Mouse (Mus musculus): ENCODE results near the gene Zbtb32. TPM values are rescaled to one million over a fixed set of nuclear protein-coding genes. Genes with fewer than 3 reads are reported as not detected.
A peak's percentile ranks its signal among the peaks of the same experiment; 100 is the strongest.

Gene Zbtb32
- polyA plus RNA-seq, 1 experiment from 2014 or later, result 1.8 TPM

DNA sequence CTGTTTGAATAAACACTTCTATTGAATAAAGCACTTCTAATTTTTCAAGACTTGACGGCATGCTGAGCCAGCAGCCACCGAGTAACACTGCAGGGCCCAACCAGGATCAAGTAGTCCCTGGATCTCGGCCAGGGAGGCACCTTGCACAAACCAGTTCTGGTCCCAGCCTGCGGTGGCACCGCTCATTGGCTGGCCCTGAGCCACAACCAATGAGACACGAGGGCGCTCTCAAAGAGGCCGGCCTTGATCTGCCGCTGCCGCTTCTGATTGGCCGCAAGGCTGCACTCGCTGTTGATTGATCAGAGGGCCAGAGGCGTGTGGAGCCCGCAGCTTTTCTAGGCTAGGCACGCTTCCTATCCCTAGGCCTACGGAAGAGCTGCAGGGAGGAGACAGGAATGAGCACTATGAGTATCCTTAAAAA lies 1.2 kb upstream of the Zbtb32 start:
- Histone ChIP-seq H3K9me3 (replicated peaks) (no peaks in the 10 kb centered on the region), H3K9ac (no peak overlapping the region), H3K4me2 (replicated peaks) (0 out of 2 replicates have a peak overlapping the region, but pooled peaks have one; percentile 6), H3K4me3 (replicated peaks) (no peak overlapping the region), H3K36me3 (no peaks in the 10 kb centered on the region), H3K27me3 (no peaks in the 10 kb centered on the region), H3K27ac (replicated peaks) (peak overlapping the region; percentile 55), H3K4me1 (peaks cover 3% of the 10 kb centered on the region; the same call in 1 of the 2 replicates)
- 1% methylated on average over 16 of the region's 16 CpGs for WGBS
- ATAC-seq (ENCODE audit: insufficient number of reproducible peaks, low FRiP score, low TSS enrichment, low read depth), result peak; percentile 85

DNA sequence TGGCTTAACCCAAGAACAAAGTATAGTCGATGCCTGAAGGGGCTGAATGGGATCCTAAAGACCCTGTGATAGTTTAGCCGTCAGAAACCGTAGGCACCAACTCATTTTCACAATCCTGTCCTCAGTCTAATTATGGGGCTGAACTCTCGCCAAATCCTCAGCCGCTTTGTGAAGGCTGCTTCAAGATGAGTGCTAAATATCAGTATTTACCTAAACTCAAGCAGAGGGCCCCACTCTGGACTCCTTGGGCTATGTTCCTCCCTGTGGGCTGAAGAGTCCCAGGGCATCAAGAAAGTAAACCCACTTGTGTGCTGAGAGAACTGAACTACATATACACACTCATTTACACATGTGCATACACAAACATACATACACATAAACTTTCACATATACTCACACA lies 1.9 kb downstream of the Zbtb32 start:
- H3K9ac ChIP-seq, result no peak overlapping the region
- H3K27me3 ChIP-seq, result no peaks in the 10 kb centered on the region
- no peaks in the 10 kb centered on the region for H3K9me3 ChIP-seq (replicated peaks)
- no peak for ATAC-seq (ENCODE audit: insufficient number of reproducible peaks, low FRiP score, low TSS enrichment, low read depth)
- no peak overlapping the region for H3K4me3 ChIP-seq (replicated peaks)
- 54% methylated on average over 5 of the region's 5 CpGs for WGBS
- H3K4me1 ChIP-seq, result peaks cover 3% of the 10 kb centered on the region; the same call in 1 of the 2 replicates
- H3K27ac ChIP-seq (replicated peaks), result no peak overlapping the region
- H3K36me3 ChIP-seq, result no peaks in the 10 kb centered on the region
- H3K4me2 ChIP-seq (replicated peaks), result no peak overlapping the region

DNA sequence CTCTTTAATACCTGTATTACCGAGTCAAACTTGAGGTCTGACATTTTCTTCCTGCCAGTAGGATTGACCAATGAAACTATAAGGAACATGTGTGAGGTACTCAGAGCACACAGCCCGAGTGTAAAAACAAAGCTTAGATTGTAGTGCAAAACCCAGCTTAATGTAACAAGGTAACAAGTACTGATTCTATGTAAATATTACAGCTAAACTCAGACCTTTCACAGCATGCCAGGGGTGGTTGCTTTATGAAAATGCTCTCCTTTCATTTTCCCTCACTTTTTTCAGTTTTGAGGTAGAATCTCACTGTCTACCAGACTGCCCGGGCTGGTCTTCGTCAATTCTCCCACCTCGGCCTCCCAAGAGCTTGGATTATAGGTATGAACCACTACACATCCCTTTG lies 2.6 kb downstream of the Zbtb32 start:
- Histone ChIP-seq H3K27ac (replicated peaks) (no peak overlapping the region), H3K27me3 (no peaks in the 10 kb centered on the region), H3K36me3 (no peaks in the 10 kb centered on the region), H3K4me3 (replicated peaks) (no peak overlapping the region), H3K9me3 (replicated peaks) (no peaks in the 10 kb centered on the region), H3K4me2 (replicated peaks) (no peak overlapping the region), H3K9ac (no peak overlapping the region), H3K4me1 (peaks cover 3% of the 10 kb centered on the region; the same call in 1 of the 2 replicates)
- no peak for ATAC-seq (ENCODE audit: insufficient number of reproducible peaks, low FRiP score, low TSS enrichment, low read depth)
- WGBS, result 71% methylated on average over 5 of the region's 5 CpGs

DNA sequence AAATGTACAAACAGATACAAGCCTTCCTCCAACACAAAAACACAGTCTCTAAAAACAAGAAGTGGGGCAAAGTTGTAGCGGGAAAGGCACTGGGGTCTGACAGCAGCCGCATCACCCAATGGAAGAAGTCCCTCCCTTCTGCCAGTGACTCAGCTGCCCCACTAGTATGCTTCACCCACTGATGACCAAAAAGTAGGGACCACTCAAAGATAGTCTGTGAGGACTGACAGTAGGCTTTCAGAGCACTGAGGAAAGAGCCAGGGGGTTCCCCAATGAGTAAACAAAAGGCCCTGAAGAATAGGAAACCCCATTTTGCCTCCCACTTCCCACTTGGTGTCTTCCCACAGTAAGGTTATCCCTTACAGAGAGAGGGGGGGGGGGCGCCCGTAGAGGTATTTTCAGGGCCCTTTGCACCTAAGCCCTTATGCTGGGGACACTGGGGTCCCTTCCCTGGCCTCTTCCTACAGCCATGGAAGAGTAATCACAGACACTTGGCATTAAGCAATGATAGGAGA lies 4.1 kb downstream of the Zbtb32 start:
- Histone ChIP-seq H3K27ac (replicated peaks) (no peak overlapping the region), H3K4me1 (peaks cover 9% of the 10 kb centered on the region), H3K4me3 (replicated peaks) (no peak overlapping the region), H3K36me3 (no peaks in the 10 kb centered on the region), H3K27me3 (no peaks in the 10 kb centered on the region), H3K9ac (no peak overlapping the region), H3K9me3 (replicated peaks) (no peaks in the 10 kb centered on the region), H3K4me2 (replicated peaks) (no peak overlapping the region)
- 65% methylated on average over 4 of the region's 4 CpGs for whole genome bisulfite sequencing
- ATAC-seq (ENCODE audit: insufficient number of reproducible peaks, low FRiP score, low TSS enrichment, low read depth), result no peak

DNA sequence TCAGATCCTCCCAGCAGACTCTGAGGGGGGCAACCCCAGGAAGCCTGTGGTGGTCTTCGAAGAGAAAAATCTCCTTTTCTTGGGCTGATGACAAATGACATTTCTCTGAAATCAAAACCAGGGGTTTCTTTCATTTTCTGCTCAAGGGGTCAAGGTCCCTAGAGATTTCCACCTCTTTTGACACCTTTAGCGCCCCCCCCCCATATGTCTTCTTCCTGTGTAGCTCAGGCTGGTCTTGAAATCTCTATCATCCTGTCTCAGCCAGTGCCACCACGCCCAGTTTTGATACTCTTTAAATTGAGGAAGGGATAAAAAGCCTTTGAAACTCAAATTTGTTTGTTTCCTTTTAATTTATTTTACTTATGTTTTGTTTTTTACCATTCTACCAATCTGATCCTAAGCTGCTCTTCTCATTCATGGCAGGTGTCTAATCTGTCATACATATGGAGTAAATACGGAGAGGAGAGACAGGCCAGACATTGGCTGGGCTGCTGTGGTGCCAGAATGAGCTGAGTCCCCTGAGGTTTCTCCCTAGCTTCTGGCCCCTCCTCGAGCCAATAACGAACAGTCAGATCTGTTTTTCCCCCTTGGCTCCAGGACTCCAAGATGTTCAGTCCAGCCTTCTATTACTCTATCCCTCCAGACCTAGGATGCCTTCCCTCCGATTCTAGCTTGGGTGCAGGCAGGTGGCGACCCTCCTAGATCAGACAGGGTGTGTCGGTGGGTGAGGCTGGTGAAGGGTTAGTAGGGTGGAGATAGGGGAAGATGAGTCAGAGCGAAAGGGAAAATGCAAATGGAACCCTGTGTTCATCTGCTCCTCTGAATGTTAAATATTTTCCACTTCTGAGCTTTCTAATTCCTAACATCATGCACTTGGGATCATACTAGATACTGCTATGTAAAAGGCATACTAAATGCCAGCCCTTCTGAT lies 4.9 kb downstream of the Zbtb32 start:
- Histone ChIP-seq H3K9me3 (replicated peaks) (no peaks in the 10 kb centered on the region), H3K9ac (no peak overlapping the region), H3K4me3 (replicated peaks) (no peak overlapping the region), H3K36me3 (no peaks in the 10 kb centered on the region), H3K4me1 (peaks cover 9% of the 10 kb centered on the region), H3K27ac (replicated peaks) (no peak overlapping the region), H3K27me3 (no peaks in the 10 kb centered on the region), H3K4me2 (replicated peaks) (no peak overlapping the region)
- no peak for ATAC-seq (ENCODE audit: insufficient number of reproducible peaks, low FRiP score, low TSS enrichment, low read depth)
- WGBS, result 70% methylated on average over 10 of the region's 10 CpGs

DNA sequence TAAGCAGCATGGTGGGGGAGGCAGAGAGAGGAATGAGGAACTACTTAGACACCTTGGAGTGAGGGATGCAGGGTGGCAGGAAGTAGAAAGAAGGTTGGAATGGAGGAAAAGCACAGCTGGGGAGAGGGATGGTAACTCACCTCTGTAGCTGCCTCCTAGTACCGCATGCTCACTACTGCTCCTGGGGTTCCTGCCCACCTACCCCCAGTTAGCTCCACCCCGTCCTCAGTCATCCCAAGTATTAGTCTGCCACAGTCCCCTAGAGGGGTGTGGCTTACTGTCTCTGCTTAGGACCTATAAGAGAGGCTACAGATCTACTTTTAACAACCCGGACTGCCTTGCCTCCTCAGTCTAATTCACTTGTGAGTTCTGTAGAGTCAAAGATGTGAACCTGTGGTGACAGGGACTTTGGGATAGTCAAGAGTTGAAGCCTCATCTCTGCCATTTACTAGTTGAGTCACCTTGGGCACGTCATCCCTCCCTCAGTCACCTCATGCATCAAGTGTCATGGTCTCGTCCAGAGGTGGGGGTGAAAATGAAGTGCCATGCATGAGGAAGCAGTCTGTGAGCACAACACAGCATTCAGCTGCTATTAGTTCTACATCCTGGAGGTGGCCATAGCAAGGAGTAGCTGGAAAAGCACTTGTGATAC lies 5.8 kb downstream of the Zbtb32 start:
- 48% methylated on average over 5 of the region's 5 CpGs for WGBS
- Histone ChIP-seq H3K36me3 (no peaks in the 10 kb centered on the region), H3K4me2 (replicated peaks) (no peak overlapping the region), H3K4me1 (peaks cover 9% of the 10 kb centered on the region), H3K9me3 (replicated peaks) (no peaks in the 10 kb centered on the region), H3K9ac (no peak overlapping the region), H3K27ac (replicated peaks) (no peak overlapping the region), H3K27me3 (no peaks in the 10 kb centered on the region), H3K4me3 (replicated peaks) (no peak overlapping the region)
- ATAC-seq (ENCODE audit: insufficient number of reproducible peaks, low FRiP score, low TSS enrichment, low read depth), result no peak

DNA sequence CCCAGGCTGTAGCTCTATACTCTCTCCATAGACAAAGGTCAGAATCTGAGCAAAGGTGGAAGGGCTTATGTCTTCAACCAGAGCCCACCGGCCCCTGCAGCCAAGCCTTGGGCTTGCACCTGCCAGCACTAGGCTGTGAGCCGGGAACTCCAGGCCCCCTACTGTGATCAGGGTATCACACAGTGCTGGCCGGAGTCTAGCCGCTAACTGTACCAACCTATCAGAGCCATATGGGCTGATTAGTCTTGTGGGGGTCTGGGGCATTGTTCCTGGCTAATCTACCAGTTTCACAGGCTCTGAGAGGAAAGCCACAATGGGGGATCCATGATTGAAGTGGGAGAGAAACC lies 7.1 kb downstream of the Zbtb32 start:
- Histone ChIP-seq H3K9me3 (replicated peaks) (no peaks in the 10 kb centered on the region), H3K4me3 (replicated peaks) (no peak overlapping the region), H3K4me1 (peaks cover 22% of the 10 kb centered on the region), H3K4me2 (replicated peaks) (no peak overlapping the region), H3K27ac (replicated peaks) (no peak overlapping the region), H3K36me3 (peaks cover 4% of the 10 kb centered on the region), H3K27me3 (no peaks in the 10 kb centered on the region), H3K9ac (no peak overlapping the region)
- no peak for ATAC-seq (ENCODE audit: insufficient number of reproducible peaks, low FRiP score, low TSS enrichment, low read depth)
- whole genome bisulfite sequencing, result 51% methylated on average over 4 of the region's 4 CpGs

DNA sequence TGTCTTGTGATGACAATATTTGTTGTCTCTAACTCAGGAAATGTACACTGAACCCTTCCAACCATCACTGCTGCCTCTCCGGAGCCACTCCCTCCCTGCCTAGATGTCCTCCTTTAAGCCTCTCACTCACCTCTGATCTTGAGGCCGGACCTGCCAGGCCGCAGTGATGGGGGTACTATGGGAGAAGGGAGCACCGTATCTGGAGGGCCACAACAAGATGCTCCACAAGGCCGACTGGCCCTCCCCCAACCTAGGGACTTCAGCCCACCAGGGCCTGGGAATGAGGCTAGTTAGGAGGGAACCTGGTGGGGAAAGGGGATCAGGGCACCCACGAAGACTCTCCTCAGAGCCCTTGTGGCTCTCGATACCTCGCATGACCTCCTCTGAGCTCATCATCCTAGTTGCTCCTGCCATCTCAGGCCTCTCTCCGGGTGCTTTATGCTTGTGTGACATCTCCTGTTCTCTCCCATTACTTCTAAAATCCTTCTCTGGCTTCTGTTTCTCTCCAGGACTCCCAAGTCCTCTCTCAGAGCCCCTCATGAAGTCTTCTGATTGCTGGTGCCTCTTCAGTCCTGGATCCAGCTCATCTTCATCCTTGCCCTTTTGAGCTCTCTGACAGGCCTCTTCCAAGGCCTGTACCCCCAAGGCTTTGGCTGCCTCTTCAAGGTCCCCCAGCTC lies 7.6 kb downstream of the Zbtb32 start:
- H3K9ac ChIP-seq, result no peak overlapping the region
- peaks cover 25% of the 10 kb centered on the region for H3K4me1 ChIP-seq
- H3K4me3 ChIP-seq (replicated peaks), result no peak overlapping the region
- H3K4me2 ChIP-seq (replicated peaks), result no peak overlapping the region
- no peak overlapping the region for H3K27ac ChIP-seq (replicated peaks)
- WGBS, result 77% methylated on average over 9 of the region's 9 CpGs
- no peak for ATAC-seq (ENCODE audit: insufficient number of reproducible peaks, low FRiP score, low TSS enrichment, low read depth)
- H3K27me3 ChIP-seq, result no peaks in the 10 kb centered on the region
- H3K36me3 ChIP-seq, result peaks cover 9% of the 10 kb centered on the region
- H3K9me3 ChIP-seq (replicated peaks), result no peaks in the 10 kb centered on the region

DNA sequence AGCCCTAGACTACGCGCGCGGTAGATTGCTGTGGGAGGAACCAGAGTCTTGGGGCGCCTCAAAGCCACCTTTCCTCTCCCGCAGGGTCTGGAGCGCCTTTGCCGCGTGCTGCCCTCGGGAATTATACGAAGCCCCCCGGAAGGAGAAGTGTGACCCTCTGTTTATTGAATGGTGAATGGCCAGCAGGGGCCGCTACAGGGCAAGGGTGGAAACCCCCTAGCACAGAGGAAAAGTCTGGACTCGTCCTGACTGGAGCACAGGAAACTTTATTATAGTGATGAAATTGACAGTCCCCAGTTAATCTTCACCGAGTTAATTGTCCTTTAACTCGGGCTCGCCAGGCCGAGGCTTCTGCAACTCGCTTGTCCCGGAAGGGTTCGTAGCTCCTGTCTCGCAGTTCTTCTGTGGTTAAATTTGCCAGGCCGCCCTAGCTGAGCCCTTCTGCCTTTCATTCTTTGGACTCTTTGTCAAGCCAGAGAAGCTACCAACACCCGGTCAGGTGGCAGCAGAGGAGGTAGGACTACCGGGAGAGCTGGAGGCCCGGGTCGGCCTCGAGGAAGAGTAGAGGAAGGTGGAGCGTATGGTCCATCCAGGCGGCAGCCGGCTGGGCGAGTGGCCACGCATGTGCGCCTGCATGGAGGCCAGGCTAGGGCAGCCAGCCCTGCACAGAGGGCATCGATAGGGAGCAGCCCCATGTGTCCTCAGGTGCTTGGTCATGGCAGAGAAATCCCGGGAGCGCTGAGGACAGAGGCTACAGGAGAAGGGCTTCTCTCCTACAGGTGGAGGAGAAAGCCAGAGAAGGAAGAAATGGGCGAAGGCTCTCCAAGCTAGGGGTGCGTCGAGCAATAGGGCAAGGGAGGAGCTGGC lies 9.0 kb downstream of the Zbtb32 start:
- Histone ChIP-seq H3K4me2 (replicated peaks) (peak overlapping the region; percentile 85), H3K9ac (peak overlapping the region; percentile 76), H3K27me3 (no peaks in the 10 kb centered on the region), H3K9me3 (replicated peaks) (no peaks in the 10 kb centered on the region), H3K27ac (replicated peaks) (peak overlapping the region; percentile 94), H3K4me3 (replicated peaks) (peak overlapping the region; percentile 92), H3K36me3 (peaks cover 23% of the 10 kb centered on the region), H3K4me1 (peaks cover 25% of the 10 kb centered on the region)
- ATAC-seq (ENCODE audit: insufficient number of reproducible peaks, low FRiP score, low TSS enrichment, low read depth), result peak; percentile 53
- 28% methylated on average over 40 of the region's 40 CpGs for WGBS

DNA sequence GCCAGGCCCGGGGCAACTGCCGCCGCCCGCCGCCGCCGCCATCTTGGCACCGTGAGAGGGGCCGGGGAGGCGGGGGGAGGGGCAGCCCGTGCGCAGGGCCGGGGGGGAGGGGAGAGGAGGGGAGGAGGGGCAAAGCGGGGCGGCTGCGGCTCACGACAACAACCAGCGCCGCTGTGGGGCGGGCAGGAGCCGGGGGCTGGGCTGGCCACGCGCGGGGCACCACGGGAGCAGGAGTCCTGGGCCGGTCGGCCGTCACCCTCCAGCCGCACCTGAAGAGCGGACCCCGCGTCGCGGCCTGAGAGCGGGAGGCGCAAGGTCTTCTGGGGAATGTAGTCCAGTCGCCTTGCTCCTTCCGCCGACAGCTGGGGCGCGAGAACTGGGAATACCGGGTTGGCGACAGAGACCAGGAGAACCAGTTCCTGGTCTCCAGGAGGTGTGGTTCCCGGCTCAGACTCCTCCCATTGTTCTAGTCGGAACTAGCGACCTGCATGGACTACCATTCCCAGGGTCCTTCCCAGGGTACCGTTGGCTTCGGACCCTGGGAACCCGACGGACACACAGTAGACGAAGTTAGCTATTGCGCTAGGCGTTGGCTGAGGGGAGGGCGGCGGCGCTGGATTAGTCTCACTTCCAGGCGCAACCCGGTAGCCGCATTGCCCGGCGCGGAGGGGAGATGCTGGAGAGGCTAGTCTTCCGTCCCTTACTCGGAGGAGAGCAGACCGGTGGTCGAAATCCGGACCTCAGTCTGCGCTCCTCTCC lies 9.9 kb downstream of the Zbtb32 start, which contains the start of gene Kmt2b:
Gene Kmt2b, minus strand, starts transcription at position 51 of the 759 bp plus-strand sequence.
- under 1% methylated on average over 52 of the region's 68 CpGs for WGBS
- Histone ChIP-seq H3K9ac (peak within 1 kb of the TSS; percentile 76), H3K9me3 (replicated peaks) (no peaks in the 10 kb centered on the region), H3K4me3 (replicated peaks) (peak within 1 kb of the TSS; percentile 92), H3K27ac (replicated peaks) (peak within 1 kb of the TSS; percentile 94), H3K36me3 (peaks cover 31% of the 10 kb centered on the region), H3K27me3 (no peaks in the 10 kb centered on the region), H3K4me2 (replicated peaks) (peak within 1 kb of the TSS; percentile 85), H3K4me1 (peaks cover 25% of the 10 kb centered on the region)
- ATAC-seq (ENCODE audit: insufficient number of reproducible peaks, low FRiP score, low TSS enrichment, low read depth), result peak; percentile 96

All from embryonic facial prominence, embryonic 15.5 days (tissue).